Mouse (Mus musculus) myocyte (in vitro differentiated cells): ENCODE measurements at regions not wholly inside any gene's neighbourhood (a gene's known extent, or its start where the extent isn't known, plus 50 kb on each side); places are given as distances from the start of the nearest gene placed in this dataset.
A peak's percentile ranks its signal among the peaks of the same experiment; 100 is the strongest.

Experiments
- H3K27me3 ChIP-seq: one replicate; pipeline ENCODE4 v1.6.1; 2011; ENCODE audit not compliant: control insufficient read depth, insufficient read depth, insufficient read length
- H3K36me3 ChIP-seq: one replicate; pipeline ENCODE4 v1.6.1; 2011; ENCODE audit not compliant: control insufficient read depth, insufficient read depth
- H3K4me2 ChIP-seq: one replicate; pipeline ENCODE4 v1.6.1; 2011; ENCODE audit warnings: low read depth, control low read depth
- H3K4me3 ChIP-seq: one replicate; pipeline ENCODE4 v1.5.1; 2011; ENCODE audit warnings: mild to moderate bottlenecking, control low read depth, moderate library complexity
- H3K79me2 ChIP-seq: one replicate; pipeline ENCODE4 v1.6.1; 2011; ENCODE audit not compliant: control insufficient read depth, insufficient read depth
- H3ac ChIP-seq: one replicate; pipeline ENCODE4 v1.6.1; 2011; ENCODE audit not compliant: control insufficient read depth, insufficient read length
- CEBPB ChIP-seq: IDR thresholded peaks from 2 replicates; pipeline ENCODE4 v1.6.1; 2011; ENCODE audit warnings: mild to moderate bottlenecking, moderate library complexity; ENCODE audit not compliant: poor library complexity, insufficient read depth, severe bottlenecking
- E2F4 ChIP-seq: IDR thresholded peaks from one replicate; pipeline ENCODE4 v1.6.1; 2011; ENCODE audit warnings: mild to moderate bottlenecking, control low read depth, moderate library complexity; ENCODE audit not compliant: insufficient read depth
- MAX ChIP-seq: IDR thresholded peaks from one replicate; pipeline ENCODE4 v1.6.1; 2011; ENCODE audit warnings: low read depth, mild to moderate bottlenecking, control low read depth
- MYOD1 ChIP-seq, 3 experiments: IDR thresholded peaks; one replicate each; pipeline ENCODE4 v1.6.1; 2011; ENCODE audit warnings: control low read depth in 2 of 3, low read depth in 2 of 3, mild to moderate bottlenecking in 2 of 3, moderate library complexity in 1 of 3; ENCODE audit not compliant: insufficient read length in 2 of 3, control insufficient read depth in 1 of 3
- MYOG ChIP-seq, 3 experiments: IDR thresholded peaks; one replicate each; pipeline ENCODE4 v1.6.1; 2011; ENCODE audit warnings: control low read depth in 2 of 3, low read depth in 2 of 3, mild to moderate bottlenecking in 2 of 3; ENCODE audit not compliant: insufficient read length in 2 of 3, control insufficient read depth in 1 of 3, insufficient read depth in 1 of 3
- POLR2A ChIP-seq: IDR thresholded peaks from one replicate; pipeline ENCODE4 v1.6.1; 2011; ENCODE audit warnings: low read depth, mild to moderate bottlenecking, control low read depth, moderate library complexity; ENCODE audit not compliant: insufficient read length
- POLR2AphosphoS2 ChIP-seq: IDR thresholded peaks from one replicate; pipeline ENCODE4 v1.6.1; 2011; ENCODE audit warnings: low read depth, control low read depth; ENCODE audit not compliant: insufficient read length
- REST ChIP-seq: IDR thresholded peaks from one replicate; pipeline ENCODE4 v1.6.1; 2011; ENCODE audit warnings: mild to moderate bottlenecking, control low read depth, moderate library complexity; ENCODE audit not compliant: insufficient read depth, insufficient read length
- SRF ChIP-seq: IDR thresholded peaks from one replicate; pipeline ENCODE4 v1.6.1; 2011; ENCODE audit warnings: low read depth; ENCODE audit not compliant: control insufficient read depth, insufficient read length
- TCF12 ChIP-seq: IDR thresholded peaks from one replicate; pipeline ENCODE4 v1.6.1; 2011; ENCODE audit warnings: mild to moderate bottlenecking, control low read depth; ENCODE audit not compliant: poor library complexity, insufficient read depth, severe bottlenecking
- TCF3 ChIP-seq: IDR thresholded peaks from one replicate; pipeline ENCODE4 v1.6.1; 2011; ENCODE audit warnings: low read depth, control low read depth; ENCODE audit not compliant: insufficient read length
- USF1 ChIP-seq: IDR thresholded peaks from one replicate; pipeline ENCODE4 v1.6.1; 2011; ENCODE audit warnings: low read depth, mild to moderate bottlenecking, control low read depth, moderate library complexity

GRCm38 (mm10) chr15:94025996-94026696 is 430.5 kb upstream of the Prickle1 start:
- Histone ChIP-seq H3ac (no peak overlapping the region), H3K79me2 (no peaks in the 10 kb centered on the region), H3K36me3 (no peaks in the 10 kb centered on the region), H3K4me2 (peak overlapping the region; percentile 19), H3K4me3 (no peak overlapping the region), H3K27me3 (no peaks in the 10 kb centered on the region)
- TF ChIP-seq SRF (no peak), POLR2A (no peak), POLR2AphosphoS2 (no peak), MYOD1 (IDR thresholded peaks at IDR 0.05; ENCODE audit: control insufficient read depth in 1 of 3, insufficient read length in 2 of 3, low read depth in 2 of 3) (no peak), USF1 (no peak)

GRCm38 (mm10) chr15:94025239-94025971 is 429.7 kb upstream of the Prickle1 start:
- H3K4me2 ChIP-seq, result no peak overlapping the region
- H3K4me3 ChIP-seq, result no peak overlapping the region
- no peaks in the 10 kb centered on the region for H3K79me2 ChIP-seq

GRCm38 (mm10) chr15:94024806-94025205 is 429.1 kb upstream of the Prickle1 start:
- Histone ChIP-seq H3K27me3 (no peaks in the 10 kb centered on the region), H3K4me2 (no peak overlapping the region), H3K79me2 (no peaks in the 10 kb centered on the region), H3K4me3 (no peak overlapping the region), H3ac (no peak overlapping the region), H3K36me3 (no peaks in the 10 kb centered on the region)
- TF ChIP-seq MAX (no peak), CEBPB (no peak), MYOG (IDR thresholded peaks at IDR 0.05; ENCODE audit: control insufficient read depth in 1 of 3, insufficient read depth in 1 of 3, insufficient read length in 2 of 3, low read depth in 2 of 3) (no peak), SRF (no peak), TCF3 (no peak), USF1 (no peak)

More at GRCm38 (mm10) chr15:94025239-94025971, 429.7 kb upstream of the Prickle1 start:
- H3K27me3 ChIP-seq, result no peaks in the 10 kb centered on the region
- H3K36me3 ChIP-seq, result no peaks in the 10 kb centered on the region
- TF ChIP-seq POLR2AphosphoS2 (no peak), CEBPB (no peak), MYOD1 (IDR thresholded peaks at IDR 0.05; ENCODE audit: control insufficient read depth in 1 of 3, insufficient read length in 2 of 3, low read depth in 2 of 3) (no peak), REST (no peak), TCF3 (no peak), USF1 (no peak), MYOG (IDR thresholded peaks at IDR 0.05; ENCODE audit: control insufficient read depth in 1 of 3, insufficient read depth in 1 of 3, insufficient read length in 2 of 3, low read depth in 2 of 3) (no peak), POLR2A (no peak), TCF12 (no peak), MAX (no peak), SRF (no peak)
- H3ac ChIP-seq, result no peak overlapping the region

GRCm38 (mm10) chr15:94024126-94024730 is 428.5 kb upstream of the Prickle1 start:
- H3K4me2 ChIP-seq, result no peak overlapping the region
- H3K4me3 ChIP-seq, result no peak overlapping the region
- TF ChIP-seq TCF12, result peak; percentile 74
- no peak for TF ChIP-seq MAX
- peak; percentile 34 for TF ChIP-seq TCF3
- no peak for TF ChIP-seq REST
- TF ChIP-seq MYOD1 (IDR thresholded peaks at IDR 0.05; ENCODE audit: control insufficient read depth in 1 of 3, insufficient read length in 2 of 3, low read depth in 2 of 3), result peak; percentile 23 to 96 (median 91)
- peak; percentile 76 to 87 (median 76) for TF ChIP-seq MYOG (IDR thresholded peaks at IDR 0.05; ENCODE audit: control insufficient read depth in 1 of 3, insufficient read depth in 1 of 3, insufficient read length in 2 of 3, low read depth in 2 of 3)
- no peak for TF ChIP-seq POLR2A
- no peak for TF ChIP-seq SRF
- TF ChIP-seq E2F4, result no peak
- no peaks in the 10 kb centered on the region for H3K36me3 ChIP-seq
- no peaks in the 10 kb centered on the region for H3K27me3 ChIP-seq
- H3ac ChIP-seq, result no peak overlapping the region
- no peaks in the 10 kb centered on the region for H3K79me2 ChIP-seq

GRCm38 (mm10) chr15:94023501-94023900 is 427.8 kb upstream of the Prickle1 start:
- Histone ChIP-seq H3K4me2 (peak overlapping the region; percentile 19), H3ac (no peak overlapping the region), H3K36me3 (no peaks in the 10 kb centered on the region), H3K27me3 (no peaks in the 10 kb centered on the region), H3K4me3 (no peak overlapping the region), H3K79me2 (no peaks in the 10 kb centered on the region)
- TF ChIP-seq REST, result no peak
- TF ChIP-seq POLR2A, result no peak
- TF ChIP-seq TCF3, result no peak
- no peak for TF ChIP-seq USF1
